Mouse (Mus musculus) right cerebral cortex, adult 2 months (tissue): Measurements from ENCODE around the gene Ppp2r2d.

Experiments
- DNase-seq, 2 experiments: peaks; one replicate each; pipeline ENCODE4 v3.0.0; 2021 to 2022; ENCODE audit warnings: low spot score in 2 of 2

The Ppp2r2d gene

GRCm38 (mm10) chr7:138923756-138924425 lies 78.0 kb downstream of the Ppp2r2d start:
- no peak for DNase-seq

GRCm38 (mm10) chr7:138928456-138928855 lies 82.6 kb downstream of the Ppp2r2d start:
- DNase-seq: no peak
